Mouse (Mus musculus): Measurements from ENCODE around the gene Gm45844. TPM values are rescaled to one million over a fixed set of nuclear protein-coding genes. Genes with fewer than 3 reads are reported as not detected.
A peak's percentile ranks its signal among the peaks of the same experiment; 100 is the strongest.
"Not testable (repeated sequence)": the region's sequence is repeated elsewhere in the genome, so short reads cannot be mapped to it uniquely, and the experiment has no call there.

Gene Gm45844
- total RNA-seq (2021) (1 to 10 TPM in 1 of 2 experiments, under 1 TPM in 1; 0.34 to 2.2 TPM), polyA plus RNA-seq (2012; rRNA removed) (0.20 and 0.98 TPM in 2 replicates)
- long read RNA-seq: 0 reads

- not testable (repeated sequence) for H3K27me3 ChIP-seq (ENCODE audit: control insufficient read depth, insufficient read depth, low read length); H3K4me1 ChIP-seq (ENCODE audit: control insufficient read depth, insufficient read depth, low read length); H3K36me3 ChIP-seq (ENCODE audit: control insufficient read depth, insufficient read depth, low read length); H3K79me2 ChIP-seq (replicated peaks; ENCODE audit: control insufficient read depth, insufficient read depth, low read length)
- TF ChIP-seq CTCF (IDR thresholded peaks at IDR 0.05) (peak; percentile 97), EP300 (IDR thresholded peaks at IDR 0.05; ENCODE audit: insufficient read depth, low read depth, low read length) (peak; percentile 86)
- peak within 1 kb of the TSS; percentile 36 for H3K27ac ChIP-seq
- peak within 1 kb of the TSS; percentile 60 for H3K4me3 ChIP-seq
- peak; percentile 89 to 91 for DNase-seq
- intact Hi-C loops (cut with DNase I): loop anchor here (1.0 to 5.0 kb wide), 3 partner anchors 20 to 916 kb away; partner anchors contain the start of gene Zfp78
- WGBS: 41% methylated on average over 45 of the region's 45 CpGs
- peak within 1 kb of the TSS; percentile 59 for H3K9ac ChIP-seq (ENCODE audit: low read depth, low read length)
Measured at GRCm38 (mm10) chr7:7277966-7278567, at the start of gene Gm45844. Gene Gm45844, minus strand, starts transcription at chr7:7278289.

- whole genome bisulfite sequencing: 80% methylated on average over 16 of the region's 16 CpGs
Measured at GRCm38 (mm10) chr7:7295595-7295994, 17.5 kb upstream of the Gm45844 start.

GRCm38 (mm10) chr7:7281383-7281782 is 3.3 kb upstream of the Gm45844 start:
- no peak for TF ChIP-seq CTCF (IDR thresholded peaks at IDR 0.05)
- no peak for TF ChIP-seq POLR2A (IDR thresholded peaks at IDR 0.05; ENCODE audit: insufficient read depth, low read depth, low read length)
- TF ChIP-seq EP300 (IDR thresholded peaks at IDR 0.05; ENCODE audit: insufficient read depth, low read depth, low read length): no peak
- WGBS: 33% methylated on average over 1 of the region's 1 CpGs
- DNase-seq: peak in 1 of 2 experiments; percentile 14

More at GRCm38 (mm10) chr7:7295595-7295994, 17.5 kb upstream of the Gm45844 start:
- intact Hi-C loops (cut with DNase I): loop anchor here (5.0 to 10.0 kb wide), 2 partner anchors 933 to 1011 kb away; partner anchors contain the start of genes Zfp667 and Zfp78
- Histone ChIP-seq H3K27ac (no peak overlapping the region), H3K9ac (ENCODE audit: low read depth, low read length) (no peak overlapping the region), H3K27me3 (ENCODE audit: control insufficient read depth, insufficient read depth, low read length) (no peaks in the 10 kb centered on the region), H3K79me2 (replicated peaks; ENCODE audit: control insufficient read depth, insufficient read depth, low read length) (no peaks in the 10 kb centered on the region), H3K4me3 (no peak overlapping the region), H3K4me1 (ENCODE audit: control insufficient read depth, insufficient read depth, low read length) (peaks cover 2% of the 10 kb centered on the region; the same call in 1 of the 2 replicates), H3K36me3 (ENCODE audit: control insufficient read depth, insufficient read depth, low read length) (no peaks in the 10 kb centered on the region)
- DNase-seq: peak in 1 of 2 experiments; percentile 46
- TF ChIP-seq EP300 (IDR thresholded peaks at IDR 0.05; ENCODE audit: insufficient read depth, low read depth, low read length) (no peak), POLR2A (IDR thresholded peaks at IDR 0.05; ENCODE audit: insufficient read depth, low read depth, low read length) (no peak), CTCF (IDR thresholded peaks at IDR 0.05) (peak; percentile 68)

DNA sequence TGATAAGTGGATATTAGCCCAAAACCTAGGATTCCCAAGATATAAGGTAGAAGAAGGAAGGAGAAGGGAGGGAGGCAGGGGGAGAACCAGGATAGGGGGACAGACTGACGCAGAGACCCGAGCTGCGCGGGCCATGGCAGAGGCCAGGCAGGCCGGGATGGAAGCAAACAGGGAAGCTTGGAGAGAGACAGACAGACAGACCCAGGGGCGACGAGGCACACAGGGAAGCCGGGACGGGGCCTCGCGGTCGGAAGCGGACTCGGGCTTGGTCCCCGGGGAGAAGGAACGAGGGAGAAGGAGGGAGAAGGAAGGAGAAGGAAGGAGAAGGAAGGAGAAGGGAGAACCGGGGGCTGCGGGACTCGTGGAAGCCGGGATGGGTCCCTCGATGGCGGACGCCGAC is 533 bp downstream of the Gm45844 start:
- Histone ChIP-seq H3K9ac (ENCODE audit: low read depth, low read length) (peak overlapping the region; percentile 59; the same call in 1 of the 2 replicates), H3K27ac (peak overlapping the region; percentile 36), H3K4me3 (peak overlapping the region; percentile 60)
- intact Hi-C loops (cut with DNase I): loop anchor here (5.0 kb wide), 2 partner anchors 335 to 915 kb away; partner anchors contain the start of gene Zfp78
- H3K79me2 ChIP-seq (replicated peaks; ENCODE audit: control insufficient read depth, insufficient read depth, low read length); H3K4me1 ChIP-seq (ENCODE audit: control insufficient read depth, insufficient read depth, low read length); DNase-seq; H3K36me3 ChIP-seq (ENCODE audit: control insufficient read depth, insufficient read depth, low read length); H3K27me3 ChIP-seq (ENCODE audit: control insufficient read depth, insufficient read depth, low read length): not testable (repeated sequence)
- 40% methylated on average over 24 of the region's 24 CpGs for WGBS

More at GRCm38 (mm10) chr7:7281383-7281782, 3.3 kb upstream of the Gm45844 start:
- Histone ChIP-seq H3K36me3 (ENCODE audit: control insufficient read depth, insufficient read depth, low read length) (peaks cover 3% of the 10 kb centered on the region; the same call in 1 of the 2 replicates), H3K27ac (no peak overlapping the region), H3K79me2 (replicated peaks; ENCODE audit: control insufficient read depth, insufficient read depth, low read length) (no peaks in the 10 kb centered on the region), H3K27me3 (ENCODE audit: control insufficient read depth, insufficient read depth, low read length) (no peaks in the 10 kb centered on the region), H3K4me3 (no peak overlapping the region), H3K9ac (ENCODE audit: low read depth, low read length) (no peak overlapping the region), H3K4me1 (ENCODE audit: control insufficient read depth, insufficient read depth, low read length) (no peaks in the 10 kb centered on the region)
- intact Hi-C loops (cut with DNase I): loop anchor here (5.0 kb wide), 1 partner anchor 159 kb away; the partner anchor contains the start of gene Zfp954

DNA sequence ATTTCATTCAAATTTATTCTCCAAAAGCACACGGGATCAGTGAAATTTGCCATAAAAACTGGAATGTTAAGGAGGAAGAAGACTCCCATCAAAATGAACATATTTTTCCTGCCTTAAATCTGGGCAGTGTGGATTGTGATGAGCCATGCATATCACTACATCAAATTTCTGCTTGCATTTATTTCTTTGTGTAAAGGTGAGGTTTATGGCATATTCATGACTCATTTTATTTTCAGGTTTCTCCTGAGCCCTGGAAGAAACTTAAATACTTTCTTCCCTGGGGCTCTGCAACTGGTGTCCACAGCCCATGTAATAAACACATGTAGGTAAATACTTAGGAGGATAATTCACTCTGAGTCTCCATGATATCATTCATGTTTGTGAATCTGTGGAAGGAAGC is 30.9 kb downstream of the Gm45844 start, which contains the start of gene Vmn2r29:
TSS of gene Vmn2r29 (minus strand) at position 101 of the 400 bp plus-strand sequence.
- H3K9ac ChIP-seq (ENCODE audit: low read depth, low read length); DNase-seq; intact Hi-C loops (cut with DNase I); H3K79me2 ChIP-seq (replicated peaks; ENCODE audit: control insufficient read depth, insufficient read depth, low read length); H3K27me3 ChIP-seq (ENCODE audit: control insufficient read depth, insufficient read depth, low read length); H3K27ac ChIP-seq; H3K36me3 ChIP-seq (ENCODE audit: control insufficient read depth, insufficient read depth, low read length); H3K4me1 ChIP-seq (ENCODE audit: control insufficient read depth, insufficient read depth, low read length); H3K4me3 ChIP-seq: not testable (repeated sequence)
- no CpG with 5 or more reads among the region's 1 CpGs for WGBS

- WGBS: 2% methylated on average over 24 of the region's 24 CpGs
- peak; percentile 54 to 55 for DNase-seq
- H3K79me2 ChIP-seq (replicated peaks; ENCODE audit: control insufficient read depth, insufficient read depth, low read length); H3K36me3 ChIP-seq (ENCODE audit: control insufficient read depth, insufficient read depth, low read length); H3K4me1 ChIP-seq (ENCODE audit: control insufficient read depth, insufficient read depth, low read length); H3K27ac ChIP-seq; H3K27me3 ChIP-seq (ENCODE audit: control insufficient read depth, insufficient read depth, low read length); intact Hi-C loops (cut with DNase I): not testable (repeated sequence)
- H3K4me3 ChIP-seq: peak within 1 kb of the TSS; percentile 47
- peak within 1 kb of the TSS; percentile 68 for H3K9ac ChIP-seq (ENCODE audit: low read depth, low read length)
Measured at GRCm38 (mm10) chr7:7209313-7210151, 68.6 kb downstream of the Gm45844 start, which contains the start of gene Zfp772. Gene Zfp772, minus strand, starts transcription at chr7:7209998.
